Mouse (Mus musculus) cerebellum, adult 2 months (tissue): ENCODE data around the gene Ccdc77. TPM values are rescaled to one million over a fixed set of nuclear protein-coding genes. Genes with fewer than 3 reads are reported as not detected.
"Not testable (repeated sequence)": the region's sequence is repeated elsewhere in the genome, so short reads cannot be mapped to it uniquely, and the experiment has no call there.

Source experiments
- DNase-seq, 2 experiments: peaks; one replicate each; pipeline ENCODE4 v3.0.0; 2021
- H3K27ac ChIP-seq: fragments of 200-500 bp; 2 replicates; pipeline ENCODE4 v1.5.1; 2012; ENCODE audit warnings: low read length, control low read depth, inconsistent platforms; ENCODE audit not compliant: insufficient read depth
- H3K27me3 ChIP-seq: fragments of 200-500 bp; 2 replicates; pipeline ENCODE4 v1.6.1; 2012; ENCODE audit warnings: inconsistent platforms, mild to moderate bottlenecking, low read length, moderate library complexity; ENCODE audit not compliant: control insufficient read depth, insufficient read depth
- H3K4me1 ChIP-seq: fragments of 200-500 bp; 2 replicates; pipeline ENCODE4 v1.6.1; 2011; ENCODE audit warnings: low read length; ENCODE audit not compliant: control insufficient read depth, insufficient read depth
- H3K4me3 ChIP-seq: fragments of 200-500 bp; replicated peaks from 2 replicates; pipeline ENCODE3; 2011; ENCODE audit warnings: mild to moderate bottlenecking, low read depth, low read length, control low read depth; ENCODE audit not compliant: insufficient read depth
- CTCF ChIP-seq: fragments of 200-500 bp; IDR thresholded peaks from 2 replicates; pipeline ENCODE4 v1.5.1; 2011; ENCODE audit warnings: low read depth, mild to moderate bottlenecking, control low read depth, low read length, moderate library complexity, borderline replicate concordance; ENCODE audit not compliant: insufficient read depth
- POLR2A ChIP-seq: fragments of 200-500 bp; IDR thresholded peaks from 2 replicates; pipeline ENCODE4 v1.6.1; 2011; ENCODE audit warnings: low read length, control low read depth, borderline replicate concordance; ENCODE audit not compliant: insufficient read depth
- WGBS: fragments of 180-500 bp; shearing (Covaris S2); methylation state at CpG from one replicate; pipeline ENCODE4 v1.1.7; 2018; 5-methylcytosine and 5-hydroxymethylcytosine counted together
- polyA plus RNA-seq: library from polyadenylated mRNA; depleted of rRNA; stranded (reverse); fragments of >200 nt; gene quantifications from 2 replicates; pipeline ENCODE4 v1.2.3, GENCODE M21; 2012

Ccdc77 gene
- polyA plus RNA-seq, 1 experiment, result 8.0 TPM

GRCm38 (mm10) chr6:120302755-120303316, 61.3 kb downstream of the Ccdc77 start:
- WGBS, result 25% methylated on average over 16 of the region's 16 CpGs
- H3K27ac ChIP-seq, result no peak overlapping the region
- TF ChIP-seq POLR2A (no peak), CTCF (no peak)
- H3K4me3 ChIP-seq, result no peak overlapping the region
- H3K27me3 ChIP-seq, result no peaks in the 10 kb centered on the region; the same call in 1 of the 2 replicates
- DNase-seq, result no peak
- no peaks in the 10 kb centered on the region for H3K4me1 ChIP-seq

GRCm38 (mm10) chr6:120301137-120301536, 63.0 kb downstream of the Ccdc77 start:
- no peak overlapping the region for H3K4me3 ChIP-seq
- no peak overlapping the region for H3K27ac ChIP-seq
- WGBS, result 30% methylated on average over 6 of the region's 6 CpGs
- TF ChIP-seq CTCF, result peak; percentile 45; the same call in 1 of the 2 replicates
- TF ChIP-seq POLR2A, result no peak
- H3K4me1 ChIP-seq, result no peaks in the 10 kb centered on the region
- H3K27me3 ChIP-seq, result no peaks in the 10 kb centered on the region; the same call in 1 of the 2 replicates
- DNase-seq, result peak; percentile 17 to 29

GRCm38 (mm10) chr6:120296589-120296988, 67.6 kb downstream of the Ccdc77 start:
- H3K27me3 ChIP-seq, H3K27ac ChIP-seq, H3K4me3 ChIP-seq, DNase-seq, H3K4me1 ChIP-seq: not testable (repeated sequence)
- WGBS, result 99% methylated on average over 2 of the region's 2 CpGs

DNA sequence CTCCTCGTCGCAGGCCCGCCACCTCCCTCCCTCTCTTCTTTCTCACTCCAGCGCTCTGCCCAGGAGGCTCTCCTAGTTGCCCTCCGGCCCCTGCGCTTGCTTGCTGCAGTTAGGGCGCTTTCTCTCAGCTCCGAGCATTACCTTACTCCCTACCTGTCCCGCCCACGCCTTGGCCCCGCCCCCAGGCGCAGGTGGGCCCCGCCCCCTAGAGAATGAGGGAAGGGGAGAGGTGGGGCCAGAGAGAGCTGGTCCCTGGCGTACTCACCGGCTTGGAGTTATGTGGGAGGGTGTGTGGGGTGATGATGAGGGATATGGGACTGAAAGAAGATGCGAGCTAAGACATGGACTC, 69.4 kb downstream of the Ccdc77 start:
- 1% methylated on average over 16 of the region's 16 CpGs for WGBS
- no peak for TF ChIP-seq POLR2A
- TF ChIP-seq CTCF, result no peak

DNA sequence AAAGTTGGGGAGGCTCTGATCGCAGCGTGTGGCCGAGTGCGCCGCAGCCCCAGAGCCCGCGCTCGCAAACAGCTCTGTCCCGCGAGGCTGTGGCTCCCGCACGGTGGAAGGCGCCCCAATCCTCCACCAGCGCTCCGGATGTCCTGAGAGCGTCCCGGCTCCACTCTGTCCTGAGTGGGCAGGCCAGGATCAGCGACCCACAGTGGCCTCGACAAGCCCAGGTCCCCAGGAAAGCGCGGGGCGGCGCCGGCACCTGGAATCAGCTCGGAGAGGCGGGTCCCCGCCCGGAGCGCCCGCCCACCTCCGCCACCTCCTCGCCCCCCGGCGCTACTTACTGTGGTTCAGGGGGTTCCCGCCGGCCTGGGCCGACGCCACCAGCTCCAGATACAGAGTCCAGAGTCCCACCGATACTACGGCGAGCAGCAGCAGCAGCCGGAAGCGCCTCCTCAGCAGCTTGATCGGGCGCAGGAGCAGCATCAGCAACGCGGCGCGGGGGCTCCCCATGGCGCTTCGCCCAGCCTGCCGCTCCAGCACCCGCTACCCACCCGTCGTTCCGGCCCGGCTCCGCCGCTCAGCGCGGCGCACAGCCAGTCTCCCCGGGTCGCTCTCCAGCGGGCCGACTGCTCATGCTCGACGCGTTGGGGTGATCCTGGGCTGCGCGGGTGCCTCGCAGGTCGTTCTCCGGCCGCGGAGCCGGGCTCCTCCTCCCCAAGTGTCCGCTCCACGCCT, 70.0 kb downstream of the Ccdc77 start, which contains the start of the genes D330020A13Rik and B4galnt3:
Gene D330020A13Rik (plus strand): TSS at position 309 of the 729 bp plus-strand sequence.
Gene B4galnt3 (minus strand): TSS at position 504 of the 729 bp plus-strand sequence.
- no peak within 1 kb of the TSS for H3K27ac ChIP-seq
- no peak for TF ChIP-seq CTCF
- TF ChIP-seq POLR2A, result no peak

More for the DNA sequence above, 69.4 kb downstream of the Ccdc77 start:
- Histone ChIP-seq H3K4me1 (peaks cover 4% of the 10 kb centered on the region; the same call in 1 of the 2 replicates), H3K27ac (no peak overlapping the region), H3K27me3 (peaks cover 2% of the 10 kb centered on the region; the same call in 1 of the 2 replicates), H3K4me3 (peak overlapping the region; percentile 61)
- DNase-seq, result peak; percentile 36 to 41

DNA sequence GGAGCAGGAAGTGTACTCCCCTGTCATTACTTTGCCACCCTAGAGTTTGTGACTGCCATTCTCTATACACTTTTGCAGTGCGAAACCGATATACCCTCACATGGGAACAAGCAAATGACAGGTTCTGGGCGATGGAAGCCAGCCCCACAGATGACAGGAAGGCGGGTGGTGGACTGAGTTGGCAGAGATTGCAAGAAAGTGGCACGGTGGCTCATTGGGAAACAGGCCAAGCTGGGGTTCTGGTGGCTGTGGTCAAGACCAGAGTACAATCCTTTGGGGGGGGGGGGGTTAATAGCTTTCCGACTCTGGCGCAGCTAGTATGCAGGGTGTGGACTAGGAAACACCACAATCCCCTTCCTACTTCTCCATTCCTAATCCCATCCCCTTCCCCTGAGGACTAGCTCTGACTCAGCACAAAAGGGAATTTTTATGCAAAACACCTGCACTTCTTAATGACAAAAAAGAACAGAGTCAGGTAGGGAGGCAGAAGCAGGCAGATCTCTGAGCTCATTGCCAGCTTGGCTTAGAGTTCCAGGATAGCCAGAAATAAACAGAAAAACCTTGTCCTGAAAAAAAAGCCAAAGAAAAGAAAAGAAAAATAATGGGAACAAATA, 72.7 kb downstream of the Ccdc77 start:
- WGBS, result 31% methylated on average over 7 of the region's 7 CpGs
- TF ChIP-seq POLR2A (no peak), CTCF (no peak)
- Histone ChIP-seq H3K27ac (no peak overlapping the region), H3K27me3 (peaks cover 2% of the 10 kb centered on the region; the same call in 1 of the 2 replicates), H3K4me3 (no peak overlapping the region), H3K4me1 (peaks cover 4% of the 10 kb centered on the region; the same call in 1 of the 2 replicates)
- no peak for DNase-seq

More for the DNA sequence above, 70.0 kb downstream of the Ccdc77 start, which contains the start of the genes D330020A13Rik and B4galnt3:
- peak; percentile 5 to 28 for DNase-seq
- Histone ChIP-seq H3K4me1 (peaks cover 4% of the 10 kb centered on the region; the same call in 1 of the 2 replicates), H3K27me3 (peaks cover 2% of the 10 kb centered on the region; the same call in 1 of the 2 replicates), H3K4me3 (peak within 1 kb of the TSS; percentile 61)
- 1% methylated on average over 79 of the region's 79 CpGs for WGBS

- TF ChIP-seq CTCF (no peak), POLR2A (no peak)
- 88% methylated on average over 4 of the region's 4 CpGs for WGBS
Observed at GRCm38 (mm10) chr6:120289430-120289829, 74.7 kb downstream of the Ccdc77 start.

More at GRCm38 (mm10) chr6:120289430-120289829, 74.7 kb downstream of the Ccdc77 start:
- H3K27ac ChIP-seq, result no peak overlapping the region
- no peaks in the 10 kb centered on the region for H3K4me1 ChIP-seq
- H3K27me3 ChIP-seq, result no peaks in the 10 kb centered on the region; the same call in 1 of the 2 replicates
- H3K4me3 ChIP-seq, result no peak overlapping the region
- DNase-seq, result no peak
